Mouse (Mus musculus) forebrain, embryonic 12.5 days (tissue): ENCODE measurements at regions not wholly inside any gene's neighbourhood (a gene's known extent, or its start where the extent isn't known, plus 50 kb on each side); places are given as distances from the start of the nearest gene placed in this dataset.

Experiments used
- ATAC-seq: fragments of 200-750 bp; cut with Nextera tagmentation; 2 replicates; pipeline ENCODE4 v1.8.0; 2017; ENCODE audit warnings: moderate TSS enrichment; ENCODE audit not compliant: low FRiP score
- H3K27ac ChIP-seq: fragments of 300-500 bp; sonication (generic); 2 replicates; pipeline ENCODE4 v1.5.1; 2016; ENCODE audit warnings: mild to moderate bottlenecking
- H3K27me3 ChIP-seq: fragments of 300-500 bp; sonication (generic); 2 replicates; pipeline ENCODE4 v1.6.1; 2016; ENCODE audit warnings: mild to moderate bottlenecking
- H3K36me3 ChIP-seq: fragments of 300-500 bp; sonication (generic); replicated peaks from 2 replicates; pipeline ENCODE4 v1.6.1; 2016; ENCODE audit warnings: mild to moderate bottlenecking
- H3K4me1 ChIP-seq: fragments of 300-500 bp; sonication (generic); 2 replicates; pipeline ENCODE4 v1.6.1; 2016
- H3K4me2 ChIP-seq: fragments of 300-500 bp; sonication (generic); 2 replicates; pipeline ENCODE4 v1.6.1; 2016; ENCODE audit warnings: mild to moderate bottlenecking, moderate library complexity
- H3K4me3 ChIP-seq: fragments of 300-500 bp; sonication (generic); replicated peaks from 2 replicates; pipeline ENCODE4 v1.5.1; 2016; ENCODE audit warnings: mild to moderate bottlenecking
- H3K9ac ChIP-seq: fragments of 300-500 bp; sonication (generic); 2 replicates; pipeline ENCODE4 v1.6.1; 2016; ENCODE audit warnings: mild to moderate bottlenecking
- H3K9me3 ChIP-seq: fragments of 300-500 bp; sonication (generic); 2 replicates; pipeline ENCODE4 v1.6.1; 2016
- WGBS: fragments of 180-500 bp; shearing (Covaris S2); methylation state at CpG from one replicate; pipeline ENCODE4 v1.1.7; 2016; 5-methylcytosine and 5-hydroxymethylcytosine counted together

DNA sequence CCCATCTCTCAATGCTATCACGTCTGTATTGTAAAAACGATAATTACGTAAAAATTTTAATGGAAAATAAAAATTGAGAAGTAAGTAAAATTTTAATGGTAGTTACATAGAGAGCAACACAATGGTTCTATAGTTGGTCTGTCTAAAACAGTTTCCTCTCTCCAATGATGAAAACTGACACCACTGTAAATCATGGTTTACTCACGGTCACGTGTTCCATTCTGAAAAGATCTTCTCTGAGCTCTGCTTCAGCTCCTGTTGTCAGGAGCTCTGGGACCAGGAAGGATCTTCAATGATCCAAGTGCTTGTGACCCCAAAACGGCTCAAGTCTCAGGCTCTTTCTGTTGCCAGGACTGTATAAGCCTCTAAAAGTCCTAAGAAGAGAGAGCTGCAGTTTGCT lies 435.0 kb downstream of the Hace1 start:
- no peak overlapping the region for H3K4me3 ChIP-seq
- no peak for ATAC-seq
- no peaks in the 10 kb centered on the region for H3K36me3 ChIP-seq
- no peak overlapping the region for H3K9ac ChIP-seq
- no peak overlapping the region for H3K27ac ChIP-seq
- 84% methylated on average over 6 of the region's 6 CpGs for WGBS
- H3K4me1 ChIP-seq = peaks cover 3% of the 10 kb centered on the region; the same call in 1 of the 2 replicates
- H3K4me2 ChIP-seq = no peak overlapping the region
- no peaks in the 10 kb centered on the region for H3K9me3 ChIP-seq
- no peaks in the 10 kb centered on the region for H3K27me3 ChIP-seq

DNA sequence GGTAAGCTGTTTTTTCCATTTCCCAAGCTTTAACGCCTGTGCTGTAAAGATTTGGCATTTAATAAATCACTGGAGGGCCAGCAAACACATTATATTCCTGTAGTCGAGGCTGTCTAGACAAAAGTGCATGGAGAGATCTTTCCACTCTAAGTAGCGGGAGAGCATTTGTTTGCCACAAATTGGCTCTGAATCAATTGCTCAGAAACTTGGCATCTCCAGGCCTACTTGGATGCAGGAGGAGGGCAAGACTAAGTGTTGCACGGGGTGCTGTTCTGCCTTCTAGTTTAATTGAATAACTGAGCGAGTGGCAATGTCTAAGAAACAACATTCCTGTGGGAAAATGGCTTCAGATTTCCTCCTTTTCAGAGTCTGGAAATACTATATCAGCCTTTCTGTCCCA lies 438.7 kb downstream of the Hace1 start:
- Histone ChIP-seq H3K9ac (no peak overlapping the region), H3K4me1 (peaks cover 3% of the 10 kb centered on the region; the same call in 1 of the 2 replicates), H3K27ac (no peak overlapping the region), H3K9me3 (no peaks in the 10 kb centered on the region), H3K4me2 (no peak overlapping the region), H3K36me3 (no peaks in the 10 kb centered on the region), H3K27me3 (no peaks in the 10 kb centered on the region), H3K4me3 (no peak overlapping the region)
- WGBS = 66% methylated on average over 5 of the region's 5 CpGs
- ATAC-seq = no peak

DNA sequence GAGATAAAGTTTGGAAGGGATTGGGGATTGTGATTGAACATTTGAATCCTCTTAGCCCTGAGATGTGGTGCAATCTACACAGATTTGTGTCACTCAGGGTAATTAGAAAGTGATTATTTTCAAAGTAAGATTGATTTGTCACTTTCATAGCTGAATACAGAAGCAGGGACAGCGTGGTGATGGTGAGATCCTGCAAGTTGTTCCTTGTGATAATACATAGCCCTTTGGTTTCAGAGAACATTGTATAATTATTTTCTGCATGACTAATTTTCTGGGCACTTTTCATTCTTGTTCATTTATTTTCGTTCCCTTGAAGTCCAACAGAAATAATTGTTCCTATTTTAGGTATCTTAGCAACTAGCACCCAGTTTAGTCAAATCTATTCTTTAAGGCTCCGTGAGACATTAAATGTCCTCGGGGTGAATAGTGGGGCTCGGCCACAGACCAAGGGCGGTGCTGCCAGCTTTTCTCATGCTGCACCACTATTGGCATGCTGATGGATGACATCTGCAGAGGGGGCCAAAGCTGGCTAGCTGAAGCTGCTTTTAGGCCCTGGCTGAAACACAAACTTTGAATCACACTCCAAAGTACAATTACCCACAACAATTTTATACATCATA lies 468.0 kb downstream of the Hace1 start:
- Histone ChIP-seq H3K36me3 (no peaks in the 10 kb centered on the region), H3K9ac (no peak overlapping the region), H3K27me3 (no peaks in the 10 kb centered on the region), H3K4me1 (peaks cover 15% of the 10 kb centered on the region), H3K9me3 (no peaks in the 10 kb centered on the region), H3K4me3 (no peak overlapping the region), H3K27ac (no peak overlapping the region), H3K4me2 (no peak overlapping the region)
- peak; percentile 44; the same call in 1 of the 2 replicates for ATAC-seq
- 25% methylated on average over 6 of the region's 6 CpGs for WGBS

DNA sequence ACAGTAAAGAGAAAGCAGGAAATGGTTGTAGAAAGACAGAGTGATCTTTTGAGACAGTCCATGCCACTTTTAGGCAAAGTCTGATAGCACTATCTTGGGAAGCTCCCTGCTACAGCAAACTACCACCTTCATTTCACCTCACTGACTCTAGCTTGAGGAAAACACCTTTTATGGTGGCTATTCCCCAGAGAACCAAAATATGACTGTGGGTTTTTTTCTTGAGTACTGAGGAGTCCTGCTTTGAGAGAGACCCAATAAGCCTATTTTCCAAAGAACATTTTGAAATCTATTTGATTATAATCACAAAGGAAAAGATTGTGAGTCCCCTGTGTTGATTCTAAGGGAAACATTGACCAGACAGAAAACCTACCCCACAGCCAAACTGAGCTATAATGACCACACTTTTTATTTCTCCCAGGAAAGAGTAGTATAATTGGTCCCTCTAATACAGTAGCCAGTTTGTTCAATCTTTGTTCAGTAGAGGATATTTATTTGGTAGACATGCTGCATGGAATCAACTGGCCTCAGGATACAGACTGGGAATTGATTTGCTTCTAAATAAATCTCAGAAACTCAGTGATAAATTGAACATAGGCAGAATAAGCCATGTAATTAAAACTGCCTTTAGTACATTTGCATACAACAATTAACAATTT lies 468.6 kb downstream of the Hace1 start:
- Histone ChIP-seq H3K4me1 (peaks cover 15% of the 10 kb centered on the region), H3K9me3 (no peaks in the 10 kb centered on the region), H3K9ac (no peak overlapping the region), H3K4me2 (no peak overlapping the region), H3K4me3 (no peak overlapping the region), H3K27me3 (no peaks in the 10 kb centered on the region), H3K27ac (no peak overlapping the region), H3K36me3 (no peaks in the 10 kb centered on the region)
- ATAC-seq = no peak; the same call in 1 of the 2 replicates

DNA sequence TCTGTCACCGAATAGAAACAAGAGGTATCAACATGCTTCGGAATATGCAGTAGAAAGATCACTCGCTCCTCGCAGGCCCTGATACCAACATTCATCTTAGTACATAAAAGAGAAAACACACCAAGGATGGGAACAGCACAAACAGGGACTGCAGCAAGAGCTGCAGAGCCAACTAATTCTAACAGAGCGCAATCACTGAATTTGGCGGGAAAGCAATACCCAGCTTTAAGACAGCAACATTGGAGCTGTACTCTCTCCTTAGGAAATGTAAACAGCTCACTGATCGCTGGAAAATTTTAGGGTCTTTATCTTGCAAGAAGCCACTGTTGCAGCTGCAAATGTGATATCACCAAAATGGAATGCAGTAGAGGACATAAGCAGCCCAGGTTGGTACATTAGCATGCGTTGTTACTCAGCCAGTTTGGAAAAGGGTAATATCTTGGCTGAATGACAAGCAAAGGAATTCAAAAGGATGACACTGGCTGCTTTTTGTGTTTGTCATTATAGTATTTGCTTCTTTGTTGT lies 469.3 kb downstream of the Hace1 start:
- no peak overlapping the region for H3K4me2 ChIP-seq
- ATAC-seq = no peak
- H3K4me1 ChIP-seq = peaks cover 15% of the 10 kb centered on the region
- no peaks in the 10 kb centered on the region for H3K36me3 ChIP-seq
- no peaks in the 10 kb centered on the region for H3K27me3 ChIP-seq
- H3K9ac ChIP-seq = no peak overlapping the region
- H3K9me3 ChIP-seq = no peaks in the 10 kb centered on the region
- no peak overlapping the region for H3K4me3 ChIP-seq
- 73% methylated on average over 8 of the region's 8 CpGs for WGBS
- H3K27ac ChIP-seq = 0 out of 2 replicates have a peak overlapping the region, but pooled peaks have one; percentile 15

DNA sequence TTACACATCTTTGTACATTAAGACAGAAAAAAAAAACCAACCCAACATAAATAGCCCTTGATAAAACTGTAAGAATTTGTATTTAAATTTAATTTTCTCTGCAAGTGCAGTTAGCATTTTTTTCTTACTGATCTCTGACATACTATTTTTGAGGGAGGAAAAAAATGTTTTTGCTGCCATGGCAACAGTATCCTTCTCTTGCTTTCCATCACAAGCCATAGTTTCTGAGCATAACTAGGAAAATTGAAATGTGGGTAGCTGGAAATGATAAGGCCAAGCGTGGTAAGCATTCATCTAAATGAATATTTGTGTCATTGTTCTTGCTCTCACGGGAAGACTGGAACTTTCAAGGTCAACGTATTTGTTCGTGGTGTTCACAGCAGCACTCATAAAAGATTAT lies 470.0 kb downstream of the Hace1 start:
- 41% methylated on average over 4 of the region's 4 CpGs for WGBS
- no peak overlapping the region for H3K9ac ChIP-seq
- H3K27me3 ChIP-seq = no peaks in the 10 kb centered on the region
- H3K9me3 ChIP-seq = no peaks in the 10 kb centered on the region
- H3K27ac ChIP-seq = no peak overlapping the region
- no peak overlapping the region for H3K4me2 ChIP-seq
- no peak overlapping the region for H3K4me3 ChIP-seq
- no peak for ATAC-seq
- no peaks in the 10 kb centered on the region for H3K36me3 ChIP-seq
- H3K4me1 ChIP-seq = peaks cover 15% of the 10 kb centered on the region

DNA sequence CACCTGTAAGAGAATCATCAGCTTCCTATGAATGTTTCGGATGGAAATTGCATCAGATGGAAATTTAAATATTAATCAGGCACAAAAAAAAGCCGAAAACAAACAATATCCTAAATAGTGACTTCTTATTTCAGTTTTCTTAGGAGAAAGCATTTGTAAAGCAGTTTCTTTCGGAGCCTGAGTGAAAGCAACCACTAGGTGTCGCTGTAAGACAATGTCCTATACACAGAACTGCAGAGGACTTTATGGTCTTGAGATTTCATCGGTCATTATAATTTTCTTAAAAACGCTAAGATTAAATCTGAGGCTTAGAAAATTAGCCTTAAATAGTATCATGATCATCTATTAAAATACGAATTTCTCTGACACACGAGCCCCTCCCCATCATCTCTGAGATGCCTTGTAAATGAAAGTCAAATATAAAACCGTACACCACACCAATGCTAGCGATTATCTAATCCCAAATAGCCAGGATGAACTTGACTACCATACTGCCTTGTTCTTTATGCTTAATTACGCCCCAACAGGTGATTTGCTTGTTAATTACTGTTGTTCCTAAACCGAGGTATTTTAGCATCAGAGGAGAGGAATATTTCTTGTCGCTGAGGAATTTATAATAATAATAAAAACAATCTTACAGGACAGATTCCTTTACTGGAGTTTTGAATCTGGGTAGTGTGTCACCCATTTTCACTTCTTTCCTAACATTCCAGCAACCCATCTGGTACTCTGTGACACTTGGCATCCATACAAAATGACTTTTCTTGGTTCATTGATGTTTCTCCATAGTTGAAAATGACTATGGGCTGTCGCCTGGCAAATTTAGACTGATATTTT lies 480.0 kb downstream of the Hace1 start:
- H3K27me3 ChIP-seq = no peaks in the 10 kb centered on the region
- ATAC-seq = peak; percentile 76; the same call in 1 of the 2 replicates
- no peaks in the 10 kb centered on the region for H3K9me3 ChIP-seq
- H3K9ac ChIP-seq = no peak overlapping the region
- H3K4me2 ChIP-seq = no peak overlapping the region
- 36% methylated on average over 14 of the region's 14 CpGs for WGBS
- H3K4me3 ChIP-seq = no peak overlapping the region
- H3K27ac ChIP-seq = no peak overlapping the region
- no peaks in the 10 kb centered on the region for H3K36me3 ChIP-seq
- H3K4me1 ChIP-seq = no peaks in the 10 kb centered on the region

DNA sequence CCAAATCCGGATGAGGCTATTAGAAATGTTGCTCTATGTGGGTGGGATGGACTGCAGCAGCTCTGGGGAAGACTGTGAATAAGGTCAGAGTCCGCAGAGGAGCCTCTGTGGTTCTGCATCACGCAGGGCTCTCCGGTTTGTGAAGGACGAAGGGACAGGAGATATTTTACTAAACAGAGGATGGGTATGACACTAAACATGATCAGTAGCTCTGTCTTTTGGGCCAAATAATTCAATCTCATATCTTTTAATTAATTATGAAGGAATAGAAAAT lies 480.5 kb downstream of the Hace1 start:
- no peak overlapping the region for H3K27ac ChIP-seq
- no peak overlapping the region for H3K9ac ChIP-seq
- H3K27me3 ChIP-seq = no peaks in the 10 kb centered on the region
- no peaks in the 10 kb centered on the region for H3K36me3 ChIP-seq
- no peak for ATAC-seq
- no peaks in the 10 kb centered on the region for H3K9me3 ChIP-seq
- 85% methylated on average over 5 of the region's 5 CpGs for WGBS
- H3K4me2 ChIP-seq = no peak overlapping the region
- no peak overlapping the region for H3K4me3 ChIP-seq
- no peaks in the 10 kb centered on the region for H3K4me1 ChIP-seq

DNA sequence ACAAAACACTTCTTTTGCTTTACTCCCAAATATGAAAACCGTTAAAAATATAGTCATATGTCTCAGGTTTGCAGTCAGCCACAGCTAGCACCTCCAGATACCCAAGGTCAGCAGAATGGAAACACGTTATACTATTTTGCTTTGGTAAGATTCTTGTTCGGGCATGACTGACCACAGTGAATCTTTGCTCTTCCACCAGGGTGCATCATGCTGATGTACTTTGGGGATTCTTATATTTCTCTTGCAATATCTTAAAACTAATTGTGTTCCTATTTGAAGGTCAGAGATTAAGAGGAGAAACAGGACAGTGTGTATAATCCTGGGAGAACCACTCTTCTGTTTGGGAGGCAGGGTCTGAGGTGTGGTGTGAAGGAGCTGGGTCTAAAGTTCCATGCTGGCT lies 481.7 kb downstream of the Hace1 start:
- H3K4me3 ChIP-seq = no peak overlapping the region

DNA sequence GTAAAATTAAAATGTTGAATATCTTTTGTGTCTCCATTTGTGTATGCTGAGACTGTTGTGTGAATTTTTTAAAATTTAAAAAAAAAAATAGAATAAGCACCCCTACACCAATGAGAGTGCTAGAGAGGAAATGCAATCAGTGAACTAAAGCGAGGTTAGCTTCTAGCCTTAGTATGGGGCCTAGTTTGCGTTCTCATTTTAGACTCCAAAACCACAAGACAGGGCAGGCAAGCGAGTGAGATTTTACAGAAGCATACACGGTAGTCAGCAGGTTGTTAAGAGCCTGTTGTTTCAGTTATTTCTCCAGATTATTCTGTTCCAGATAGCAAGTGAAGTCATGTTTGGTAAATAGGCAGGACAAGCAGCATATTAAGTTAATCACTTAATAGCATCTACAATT lies 486.2 kb downstream of the Hace1 start:
- H3K4me1 ChIP-seq = no peaks in the 10 kb centered on the region
- no peak for ATAC-seq
- H3K27ac ChIP-seq = no peak overlapping the region
- H3K4me3 ChIP-seq = no peak overlapping the region
- WGBS = 92% methylated on average over 4 of the region's 4 CpGs
- no peaks in the 10 kb centered on the region for H3K27me3 ChIP-seq
- no peaks in the 10 kb centered on the region for H3K9me3 ChIP-seq
- H3K9ac ChIP-seq = no peak overlapping the region
- no peak overlapping the region for H3K4me2 ChIP-seq
- H3K36me3 ChIP-seq = no peaks in the 10 kb centered on the region

More for the DNA sequence above, 481.7 kb downstream of the Hace1 start:
- Histone ChIP-seq H3K9ac (no peak overlapping the region), H3K27ac (no peak overlapping the region), H3K27me3 (no peaks in the 10 kb centered on the region), H3K9me3 (no peaks in the 10 kb centered on the region), H3K4me1 (no peaks in the 10 kb centered on the region), H3K36me3 (no peaks in the 10 kb centered on the region), H3K4me2 (no peak overlapping the region)
- 87% methylated on average over 3 of the region's 3 CpGs for WGBS
- no peak for ATAC-seq

DNA sequence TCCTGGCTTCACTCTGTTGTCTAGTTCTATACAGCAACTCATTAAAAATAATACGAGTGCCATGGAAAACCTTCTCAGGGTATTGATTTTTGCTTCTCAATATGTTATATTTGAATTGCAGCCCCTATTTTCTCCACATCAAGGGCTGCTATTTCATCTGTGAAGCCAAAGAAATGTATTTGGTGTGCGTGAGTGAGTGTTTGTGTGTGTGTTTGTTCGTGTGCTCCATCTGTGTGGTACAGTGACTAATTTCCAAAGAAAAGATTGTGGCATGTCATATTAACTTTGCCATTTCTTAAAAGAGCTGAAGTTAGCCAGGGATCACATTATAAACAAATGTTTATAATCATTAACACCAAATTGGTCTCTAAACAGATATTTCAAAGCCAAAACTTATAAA lies 493.1 kb downstream of the Hace1 start:
- 82% methylated on average over 3 of the region's 3 CpGs for WGBS
- Histone ChIP-seq H3K4me3 (no peak overlapping the region), H3K9me3 (no peaks in the 10 kb centered on the region), H3K27ac (no peak overlapping the region), H3K36me3 (no peaks in the 10 kb centered on the region), H3K9ac (no peak overlapping the region), H3K4me2 (no peak overlapping the region), H3K27me3 (no peaks in the 10 kb centered on the region), H3K4me1 (peaks cover 15% of the 10 kb centered on the region; the same call in 1 of the 2 replicates)
- no peak for ATAC-seq

DNA sequence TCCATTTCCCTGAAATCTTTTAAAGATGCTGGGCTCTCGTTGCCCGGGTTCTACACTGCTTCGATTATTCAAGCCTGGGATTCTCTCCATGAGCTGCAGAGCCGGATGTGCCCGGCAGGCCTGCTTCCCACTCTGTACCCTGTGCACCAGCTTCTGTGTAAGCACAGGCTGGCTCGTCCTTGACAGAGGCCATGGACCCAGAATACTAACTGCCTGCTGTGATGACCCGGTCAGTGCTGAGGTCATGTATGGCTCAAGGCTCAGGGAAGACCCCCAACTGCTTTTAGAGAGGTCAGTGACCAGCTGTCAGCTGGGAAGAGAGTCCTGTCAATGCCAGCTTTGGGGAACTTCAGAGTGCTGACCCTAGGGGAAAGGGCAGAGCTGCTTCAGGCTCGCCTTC lies 493.6 kb downstream of the Hace1 start:
- H3K9ac ChIP-seq = no peak overlapping the region
- no peak; the same call in 1 of the 2 replicates for ATAC-seq
- no peaks in the 10 kb centered on the region for H3K9me3 ChIP-seq
- 68% methylated on average over 8 of the region's 8 CpGs for WGBS
- H3K36me3 ChIP-seq = no peaks in the 10 kb centered on the region
- no peak overlapping the region; the same call in 1 of the 2 replicates for H3K27ac ChIP-seq
- H3K27me3 ChIP-seq = no peaks in the 10 kb centered on the region
- H3K4me1 ChIP-seq = peaks cover 15% of the 10 kb centered on the region; the same call in 1 of the 2 replicates
- no peak overlapping the region for H3K4me3 ChIP-seq
- H3K4me2 ChIP-seq = no peak overlapping the region
